Mouse (Mus musculus) mouse embryonic stem cell (cell line): Measurements from ENCODE around the gene Olfr1136.

Experiments used
- in situ Hi-C, 2 experiments: fragments of 300-500 bp; cut with MboI; formaldehyde crosslinking; loops; 1 replicate in 1 of 2; 3 replicates in 1 of 2; pipeline ENCODE4 v1.14.3; 2019 to 2020; ENCODE audit warnings: low sequenced_read_pairs in 2 of 2, low pct_unique_long_range_greater_than_20kb in 1 of 2, mixed read lengths in 1 of 2; ENCODE audit not compliant: unreplicated experiment in 1 of 2

The Olfr1136 gene

GRCm38 (mm10) chr2:87693847-87694246 is at the start of gene Olfr1136:
Olfr1136 (minus strand) TSS chr2:87693947.
- in situ Hi-C loops = no loop called here

DNA sequence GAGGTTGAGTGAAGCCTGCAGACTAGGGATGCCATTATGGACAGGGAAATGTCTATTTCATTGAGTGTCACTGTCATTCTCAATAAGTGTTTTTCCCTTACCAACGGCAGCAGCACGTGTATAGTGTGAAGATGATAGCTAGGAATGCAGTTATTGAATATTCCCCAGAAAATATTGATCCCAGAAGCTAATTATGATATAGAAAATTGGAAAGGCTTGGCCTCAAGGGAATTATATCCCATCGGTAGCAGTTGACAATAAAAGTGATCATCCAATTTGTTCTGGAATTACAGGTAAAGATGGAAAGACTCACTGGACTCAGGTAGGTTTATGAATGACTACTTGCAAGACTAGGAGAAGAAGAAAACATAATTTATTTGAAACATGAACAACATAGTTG is 49.7 kb upstream of the Olfr1136 start, which contains the start of gene Olfr1140:
Gene Olfr1140 (plus strand): TSS at position 301 of the 400 bp plus-strand sequence.
- in situ Hi-C loops = no loop called here

DNA sequence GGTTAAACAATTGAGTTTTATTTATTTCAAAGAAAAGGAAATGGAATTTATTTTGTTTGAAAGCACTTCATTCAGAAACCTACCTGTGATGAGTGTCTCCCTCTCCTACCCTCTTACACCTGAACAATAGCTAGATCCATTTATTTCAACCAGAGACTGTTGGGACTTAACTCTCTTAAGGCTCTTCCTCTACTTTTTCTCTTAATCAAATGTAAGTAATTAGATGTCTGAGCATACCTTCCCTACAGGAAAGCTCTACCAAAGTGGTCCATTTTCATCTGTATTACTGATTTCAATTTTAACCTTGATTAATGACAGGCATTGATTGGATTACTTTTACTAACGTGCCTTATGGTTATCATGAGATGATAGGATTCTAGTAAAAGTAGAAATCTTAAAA is 46.1 kb upstream of the Olfr1136 start, which contains the start of gene Olfr1138:
Gene Olfr1138 (minus strand): TSS at position 101 of the 400 bp plus-strand sequence.
- in situ Hi-C loops = no loop called here

DNA sequence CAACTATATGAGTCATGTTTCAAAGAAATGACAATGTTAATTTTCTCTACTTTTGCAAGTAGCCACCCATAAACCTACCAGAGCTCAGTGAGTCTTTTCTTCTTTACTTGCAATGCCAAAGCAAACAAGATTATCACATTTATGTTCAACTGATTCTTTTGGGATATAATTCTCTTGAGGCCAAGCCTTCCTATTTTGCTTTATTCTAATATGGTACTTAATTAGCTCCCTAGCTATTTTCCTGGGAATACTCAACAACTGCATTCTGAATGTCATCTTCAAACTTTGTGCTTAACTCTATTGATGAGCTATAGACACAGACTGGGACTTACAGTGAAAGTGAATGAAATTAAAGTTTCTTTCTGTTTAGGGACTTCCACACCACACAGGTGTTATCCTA is 19.3 kb upstream of the Olfr1136 start, which contains the start of gene Olfr1137:
Gene Olfr1137 (minus strand): TSS at position 101 of the 400 bp plus-strand sequence.
- in situ Hi-C loops = no loop called here

- in situ Hi-C loops = no loop called here
Measured at GRCm38 (mm10) chr2:87673564-87673963, 20.2 kb downstream of the Olfr1136 start, which contains the start of gene Olfr1135. Olfr1135 (minus strand) TSS chr2:87673664.

- in situ Hi-C loops = no loop called here
Measured at GRCm38 (mm10) chr2:87658360-87658759, 35.4 kb downstream of the Olfr1136 start, which contains the start of gene Olfr1134. Olfr1134 (minus strand) TSS chr2:87658460.

- in situ Hi-C loops = no loop called here
Measured at GRCm38 (mm10) chr2:87647274-87647673, 46.5 kb downstream of the Olfr1136 start, which contains the start of gene Olfr1133. Olfr1133 (minus strand) TSS chr2:87647374.
